Mouse (Mus musculus) forebrain, embryonic 16.5 days (tissue): ENCODE results near the gene Fgfr2. TPM values are rescaled to one million over a fixed set of nuclear protein-coding genes. Genes with fewer than 3 reads are reported as not detected.

Experiments used
- ATAC-seq: fragments of 200-750 bp; cut with Nextera tagmentation; 2 replicates; pipeline ENCODE4 v1.8.0; 2017; ENCODE audit warnings: mild to moderate bottlenecking, moderate library complexity
- H3K27ac ChIP-seq: fragments of 300-500 bp; sonication (generic); 2 replicates; pipeline ENCODE4 v1.5.1; 2014; ENCODE audit warnings: low read length, control low read depth
- H3K27me3 ChIP-seq: fragments of 300-500 bp; sonication (generic); replicated peaks from 2 replicates; pipeline ENCODE4 v1.6.1; 2014; ENCODE audit warnings: low read length; ENCODE audit not compliant: control insufficient read depth, insufficient read depth
- H3K36me3 ChIP-seq: fragments of 300-500 bp; sonication (generic); 2 replicates; pipeline ENCODE4 v1.6.1; 2014; ENCODE audit not compliant: control insufficient read depth, insufficient read depth
- H3K4me1 ChIP-seq: fragments of 300-500 bp; sonication (generic); replicated peaks from 2 replicates; pipeline ENCODE4 v1.6.1; 2014; ENCODE audit warnings: low read length; ENCODE audit not compliant: control insufficient read depth, insufficient read depth
- H3K4me2 ChIP-seq: fragments of 300-500 bp; sonication (generic); 2 replicates; pipeline ENCODE4 v1.6.1; 2014; ENCODE audit warnings: mild to moderate bottlenecking, low read length, control low read depth
- H3K4me3 ChIP-seq: fragments of 300-500 bp; sonication (generic); replicated peaks from 2 replicates; pipeline ENCODE4 v1.5.1; 2014; ENCODE audit warnings: mild to moderate bottlenecking, low read length, control low read depth
- H3K9ac ChIP-seq: fragments of 300-500 bp; sonication (generic); replicated peaks from 2 replicates; pipeline ENCODE4 v1.6.1; 2014; ENCODE audit warnings: low read depth, low read length, control low read depth
- H3K9me3 ChIP-seq: fragments of 300-500 bp; sonication (generic); 2 replicates; pipeline ENCODE4 v1.6.1; 2016; ENCODE audit warnings: low read length; ENCODE audit not compliant: control insufficient read depth
- WGBS: fragments of 180-500 bp; shearing (Covaris S2); extraction: QIAGEN DNeasy Blood & Tissue Kit; methylation state at CpG from one replicate; pipeline ENCODE4 v1.1.7; 2014; 5-methylcytosine and 5-hydroxymethylcytosine counted together
- polyA plus RNA-seq: library from polyadenylated mRNA; unstranded; fragments of >200 nt; fragmentation: Nextera tagmentation; extraction: Ambion mirVana; gene quantifications from 2 replicates; pipeline ENCODE4 v1.2.1, GENCODE M21; 2015

Fgfr2 gene
- polyA plus RNA-seq, 1 experiment from 2014 or later, result 39.2 TPM

GRCm38 (mm10) chr7:130257991-130258703, 2865.0 kb downstream of the Fgfr2 start:
- H3K4me3 ChIP-seq, result no peak overlapping the region; the same call in 1 of the 2 replicates
- no peak; the same call in 1 of the 2 replicates for ATAC-seq

GRCm38 (mm10) chr7:130253264-130253663, 2869.9 kb downstream of the Fgfr2 start:
- Histone ChIP-seq H3K4me3 (no peak overlapping the region), H3K4me1 (peaks cover 20% of the 10 kb centered on the region), H3K9ac (no peak overlapping the region), H3K27ac (no peak overlapping the region), H3K36me3 (no peaks in the 10 kb centered on the region), H3K9me3 (no peaks in the 10 kb centered on the region), H3K4me2 (no peak overlapping the region), H3K27me3 (no peaks in the 10 kb centered on the region)
- WGBS, result 75% methylated on average over 4 of the region's 4 CpGs
- no peak for ATAC-seq

More at GRCm38 (mm10) chr7:130257991-130258703, 2865.0 kb downstream of the Fgfr2 start:
- Histone ChIP-seq H3K9ac (0 out of 2 replicates have a peak overlapping the region, but pooled peaks have one; percentile 1), H3K27ac (peak overlapping the region; percentile 12; the same call in 1 of the 2 replicates), H3K4me1 (peaks cover 56% of the 10 kb centered on the region), H3K36me3 (no peaks in the 10 kb centered on the region), H3K4me2 (peak overlapping the region; percentile 40), H3K27me3 (no peaks in the 10 kb centered on the region), H3K9me3 (no peaks in the 10 kb centered on the region)
- 4% methylated on average over 8 of the region's 8 CpGs for WGBS

- no peak overlapping the region for H3K9ac ChIP-seq
- 62% methylated on average over 3 of the region's 3 CpGs for WGBS
- H3K4me3 ChIP-seq, result no peak overlapping the region
- H3K27me3 ChIP-seq, result no peaks in the 10 kb centered on the region
- H3K9me3 ChIP-seq, result no peaks in the 10 kb centered on the region
- H3K27ac ChIP-seq, result no peak overlapping the region
- ATAC-seq, result no peak
- H3K36me3 ChIP-seq, result no peaks in the 10 kb centered on the region
- H3K4me1 ChIP-seq, result peaks cover 14% of the 10 kb centered on the region
- H3K4me2 ChIP-seq, result no peak overlapping the region
These were observed 2871.1 kb downstream of the Fgfr2 start for GRCm38 (mm10) chr7:130251936-130252523.

- H3K4me1 ChIP-seq, result peaks cover 12% of the 10 kb centered on the region
- 64% methylated on average over 4 of the region's 4 CpGs for WGBS
- H3K27me3 ChIP-seq, result no peaks in the 10 kb centered on the region
These were observed 2872.2 kb downstream of the Fgfr2 start for GRCm38 (mm10) chr7:130250994-130251393.

GRCm38 (mm10) chr7:130248403-130248802, 2874.7 kb downstream of the Fgfr2 start:
- WGBS, result 74% methylated on average over 7 of the region's 7 CpGs
- no peak overlapping the region for H3K9ac ChIP-seq
- no peak overlapping the region for H3K4me3 ChIP-seq
- no peaks in the 10 kb centered on the region for H3K9me3 ChIP-seq
- H3K27ac ChIP-seq, result no peak overlapping the region
- no peak overlapping the region for H3K4me2 ChIP-seq
- no peak for ATAC-seq
- H3K36me3 ChIP-seq, result no peaks in the 10 kb centered on the region
- H3K27me3 ChIP-seq, result no peaks in the 10 kb centered on the region
- H3K4me1 ChIP-seq, result peaks cover 22% of the 10 kb centered on the region

More at GRCm38 (mm10) chr7:130250994-130251393, 2872.2 kb downstream of the Fgfr2 start:
- Histone ChIP-seq H3K36me3 (no peaks in the 10 kb centered on the region), H3K4me2 (no peak overlapping the region), H3K9ac (no peak overlapping the region), H3K9me3 (no peaks in the 10 kb centered on the region), H3K27ac (no peak overlapping the region), H3K4me3 (no peak overlapping the region)
- ATAC-seq, result no peak

GRCm38 (mm10) chr7:130247831-130248230, 2875.3 kb downstream of the Fgfr2 start:
- Histone ChIP-seq H3K9ac (no peak overlapping the region), H3K4me2 (no peak overlapping the region), H3K4me1 (peaks cover 22% of the 10 kb centered on the region), H3K27me3 (no peaks in the 10 kb centered on the region), H3K27ac (no peak overlapping the region), H3K9me3 (no peaks in the 10 kb centered on the region), H3K36me3 (no peaks in the 10 kb centered on the region), H3K4me3 (no peak overlapping the region)
- no peak for ATAC-seq
- WGBS, result 75% methylated on average over 10 of the region's 10 CpGs

GRCm38 (mm10) chr7:130246483-130246882, 2876.7 kb downstream of the Fgfr2 start:
- H3K27me3 ChIP-seq, result no peaks in the 10 kb centered on the region
- 69% methylated on average over 7 of the region's 7 CpGs for WGBS
- no peak overlapping the region for H3K4me2 ChIP-seq
- no peak for ATAC-seq
- no peaks in the 10 kb centered on the region for H3K9me3 ChIP-seq
- no peaks in the 10 kb centered on the region for H3K36me3 ChIP-seq
- H3K4me1 ChIP-seq, result peaks cover 22% of the 10 kb centered on the region
- H3K4me3 ChIP-seq, result no peak overlapping the region
- H3K9ac ChIP-seq, result no peak overlapping the region
- H3K27ac ChIP-seq, result no peak overlapping the region

GRCm38 (mm10) chr7:130244545-130244944, 2878.6 kb downstream of the Fgfr2 start:
- no peaks in the 10 kb centered on the region for H3K36me3 ChIP-seq
- no peaks in the 10 kb centered on the region for H3K9me3 ChIP-seq
- ATAC-seq, result no peak
- 36% methylated on average over 7 of the region's 7 CpGs for WGBS
- no peak overlapping the region for H3K9ac ChIP-seq
- peaks cover 14% of the 10 kb centered on the region for H3K4me1 ChIP-seq
- no peak overlapping the region for H3K27ac ChIP-seq
- no peak overlapping the region for H3K4me2 ChIP-seq
- H3K27me3 ChIP-seq, result no peaks in the 10 kb centered on the region
- no peak overlapping the region for H3K4me3 ChIP-seq

- H3K36me3 ChIP-seq, result no peaks in the 10 kb centered on the region
- 36% methylated on average over 4 of the region's 4 CpGs for WGBS
- ATAC-seq, result no peak
These were observed 2879.3 kb downstream of the Fgfr2 start for GRCm38 (mm10) chr7:130243811-130244210.

More at GRCm38 (mm10) chr7:130243811-130244210, 2879.3 kb downstream of the Fgfr2 start:
- Histone ChIP-seq H3K9ac (no peak overlapping the region), H3K9me3 (no peaks in the 10 kb centered on the region), H3K4me2 (no peak overlapping the region), H3K27ac (no peak overlapping the region), H3K27me3 (no peaks in the 10 kb centered on the region), H3K4me3 (no peak overlapping the region), H3K4me1 (peaks cover 12% of the 10 kb centered on the region)
